In the genomic region with DNA sequence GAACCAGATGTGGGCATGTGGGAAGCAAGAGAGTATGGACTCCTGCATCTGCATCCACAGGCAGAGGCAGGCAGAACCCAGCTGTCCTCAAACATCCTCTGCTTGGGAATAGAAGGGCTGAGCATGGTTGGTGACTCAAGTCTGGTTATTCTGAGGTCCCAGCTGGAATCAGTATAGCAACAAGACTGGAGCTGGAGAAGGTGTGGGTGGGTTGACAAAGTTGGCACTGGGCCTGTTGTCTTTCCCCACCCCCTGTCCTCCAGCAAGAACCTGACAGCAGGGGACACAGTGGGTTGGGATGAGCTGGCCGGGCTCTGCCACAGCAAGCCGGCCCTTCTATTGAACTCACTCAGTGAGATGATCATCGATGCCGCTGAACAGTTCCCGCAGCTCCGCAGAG, we compare ENCODE assay signal across 19 mouse cellular contexts. TPM values are rescaled to one million over a fixed set of nuclear protein-coding genes. Genes with fewer than 3 reads are reported as not detected.
DNase-seq lines count a peak whose midpoint lies in the region; ATAC-seq and TF ChIP-seq lines count a peak whose summit lies in the region.
"Had no signal": no experiment of that assay in that cellular context is flagged by ENCODE, and none has a peak within 500 bp of the region (broad histone marks: within the 10 kb centered on the region; RNA-seq: fewer than 3 reads in every experiment).

No protein-coding gene starts in this region.

- no peak for TF ChIP-seq EP300 in lung, postnatal 0 days (IDR thresholded peaks at IDR 0.05)

- intact Hi-C loops in left cerebral cortex, postnatal 14 days (cut with DNase I): loop anchor here (2.0 to 5.0 kb wide), 2 partner anchors 30 to 57 kb away; partner anchors contain the start of genes 4930519P11Rik and Zfp341

- WGBS in forebrain, embryonic 14.5 days: 80% methylated on average over 6 of the region's 6 CpGs
- 84% methylated on average over 6 of the region's 6 CpGs for WGBS in forebrain, embryonic 13.5 days
- WGBS in lung, postnatal 0 days: 75% methylated on average over 6 of the region's 6 CpGs
- WGBS in heart, embryonic 10.5 days: 83% methylated on average over 6 of the region's 6 CpGs

- no peak overlapping the region for H3K4me3 ChIP-seq in forebrain, embryonic 14.5 days (ENCODE audit: low read depth, low read length)
- no peak overlapping the region for H3K4me3 ChIP-seq in forebrain, embryonic 13.5 days
- no peak overlapping the region for H3K4me3 ChIP-seq in lung, postnatal 0 days (ENCODE audit: low read depth, low read length)
- H3K4me3 ChIP-seq in heart, embryonic 10.5 days: no peak overlapping the region
- H3K4me3 ChIP-seq: hindbrain, embryonic 13.5 days; intestine, embryonic 15.5 days; midbrain, embryonic 12.5 days had no signal

- no peak for TF ChIP-seq CTCF in lung, postnatal 0 days (IDR thresholded peaks at IDR 0.05)

- no peak overlapping the region for H3K4me2 ChIP-seq in forebrain, embryonic 14.5 days (ENCODE audit: low read length)
- H3K4me2 ChIP-seq in forebrain, embryonic 13.5 days: no peak overlapping the region
- no peak overlapping the region for H3K4me2 ChIP-seq in lung, postnatal 0 days (replicated peaks; ENCODE audit: low read depth, low read length)
- H3K4me2 ChIP-seq: hindbrain, embryonic 13.5 days; intestine, embryonic 15.5 days; midbrain, embryonic 12.5 days had no signal

- peaks cover 28% of the 10 kb centered on the region for H3K4me1 ChIP-seq in forebrain, embryonic 14.5 days (ENCODE audit: control insufficient read depth, insufficient read depth, low read length)
- H3K4me1 ChIP-seq in forebrain, embryonic 13.5 days: peaks cover 54% of the 10 kb centered on the region
- peaks cover 10% of the 10 kb centered on the region; the same call in 1 of the 2 replicates for H3K4me1 ChIP-seq in lung, postnatal 0 days (ENCODE audit: insufficient read depth, low read depth, low read length)
- peaks cover 41% of the 10 kb centered on the region for H3K4me1 ChIP-seq in heart, embryonic 10.5 days

- 0 out of 2 replicates have a peak, but pooled peaks cover 2% of the 10 kb centered on the region for H3K36me3 ChIP-seq in forebrain, embryonic 14.5 days (ENCODE audit: control insufficient read depth, insufficient read depth, low read length)
- H3K36me3 ChIP-seq in forebrain, embryonic 13.5 days (ENCODE audit: poor library complexity, severe bottlenecking): peaks cover 6% of the 10 kb centered on the region
- no peaks in the 10 kb centered on the region for H3K36me3 ChIP-seq in lung, postnatal 0 days (ENCODE audit: insufficient read depth, low read length)
- H3K36me3 ChIP-seq in heart, embryonic 10.5 days: peaks cover 5% of the 10 kb centered on the region; the same call in 1 of the 2 replicates
- H3K36me3 ChIP-seq: hindbrain, embryonic 13.5 days; intestine, embryonic 15.5 days had no signal

- H3K9me3 ChIP-seq in forebrain, embryonic 14.5 days (replicated peaks; ENCODE audit: control insufficient read depth, low read length): no peaks in the 10 kb centered on the region
- H3K9me3 ChIP-seq in forebrain, embryonic 13.5 days (replicated peaks): no peaks in the 10 kb centered on the region
- H3K9me3 ChIP-seq in lung, postnatal 0 days (ENCODE audit: low read length): no peaks in the 10 kb centered on the region
- H3K9me3 ChIP-seq in heart, embryonic 10.5 days: no peaks in the 10 kb centered on the region
- H3K9me3 ChIP-seq: hindbrain, embryonic 13.5 days; intestine, embryonic 15.5 days; midbrain, embryonic 12.5 days had no signal

- H3K9ac ChIP-seq in forebrain, embryonic 14.5 days (ENCODE audit: low read length): no peak overlapping the region
- H3K9ac ChIP-seq in forebrain, embryonic 13.5 days: no peak overlapping the region
- H3K9ac ChIP-seq in lung, postnatal 0 days (replicated peaks; ENCODE audit: low read depth): no peak overlapping the region
- H3K9ac ChIP-seq: hindbrain, embryonic 13.5 days; intestine, embryonic 15.5 days; liver, postnatal 0 days; midbrain, embryonic 12.5 days had no signal

- no peaks in the 10 kb centered on the region for H3K27me3 ChIP-seq in forebrain, embryonic 14.5 days (replicated peaks; ENCODE audit: control insufficient read depth, insufficient read depth, low read length)
- peaks cover 23% of the 10 kb centered on the region for H3K27me3 ChIP-seq in forebrain, embryonic 13.5 days
- no peaks in the 10 kb centered on the region for H3K27me3 ChIP-seq in lung, postnatal 0 days (replicated peaks; ENCODE audit: insufficient read depth, low read length)
- peaks cover 73% of the 10 kb centered on the region for H3K27me3 ChIP-seq in heart, embryonic 10.5 days (ENCODE audit: insufficient read depth, poor library complexity, severe bottlenecking)

- ATAC-seq in forebrain, embryonic 14.5 days: no peak
- no peak for ATAC-seq in forebrain, embryonic 13.5 days
- ATAC-seq in lung, postnatal 0 days: 0 out of 2 replicates have a peak, but pooled peaks have one; percentile 1
- ATAC-seq: intestine, embryonic 15.5 days; liver, postnatal 0 days had no signal

- peak overlapping the region; percentile 5; the same call in 1 of the 2 replicates for H3K27ac ChIP-seq in forebrain, embryonic 14.5 days (ENCODE audit: low read depth, low read length)
- H3K27ac ChIP-seq in forebrain, embryonic 13.5 days: no peak overlapping the region
- H3K27ac ChIP-seq in lung, postnatal 0 days (ENCODE audit: low read length): no peak overlapping the region
- no peak overlapping the region for H3K27ac ChIP-seq in heart, embryonic 10.5 days
- H3K27ac ChIP-seq: hindbrain, embryonic 13.5 days; intestine, embryonic 15.5 days; midbrain, embryonic 12.5 days had no signal

- DNase-seq in forebrain, embryonic 14.5 days (ENCODE audit: low spot score): no peak
- peak; percentile 36 for DNase-seq in lung, postnatal 0 days (ENCODE audit: low spot score)
- no peak for DNase-seq in lung, postnatal 4 days
- DNase-seq in left cerebral cortex, postnatal 14 days (ENCODE audit: low spot score in 2 of 2): peak; percentile 64 to 88
- peak; percentile 91 for DNase-seq in telencephalon, adult 2 months (ENCODE audit: low read depth, low spot score)
- DNase-seq in heart, embryonic 10.5 days (ENCODE audit: low spot score): no peak
- DNase-seq: cerebellum, adult 2 months; embryo, embryonic 11 days; kidney, postnatal 10 days; liver, postnatal 0 days; lung, postnatal 36 days had no signal

RNA-seq across cellular contexts. Expression of gene Necab3, which starts 3.5 kb away (rescaled TPM):
- 19.8 and 23.6 TPM in 2 replicates for polyA plus RNA-seq in forebrain, embryonic 14.5 days (2014; fragmentation: Nextera tagmentation; extraction: Ambion mirVana)
- 19.8 and 25.4 TPM in 2 replicates for polyA plus RNA-seq in forebrain, embryonic 13.5 days (2015; fragmentation: Nextera tagmentation; extraction: Ambion mirVana)
- polyA plus RNA-seq in lung, postnatal 0 days (2015; fragmentation: Nextera tagmentation; extraction: Ambion mirVana): 0.81 and 1.4 TPM in 2 replicates
- total RNA-seq in left cerebral cortex, postnatal 14 days (2021): 100 to 1,000 TPM in 1 of 2 experiments, 10 to 100 TPM in 1; 90.6 to 113 TPM
- 0.94 and 1.6 TPM in 2 replicates for polyA plus RNA-seq in heart, embryonic 10.5 days (2016; fragmentation: Nextera tagmentation; extraction: Ambion mirVana)

RNA-seq across cellular contexts. Expression of gene Actl10, which starts 3.7 kb away (rescaled TPM):
- polyA plus RNA-seq in forebrain, embryonic 14.5 days (2014; fragmentation: Nextera tagmentation; extraction: Ambion mirVana): 0.15 and 0.19 TPM in 2 replicates
- 0.49 and 0.68 TPM in 2 replicates for polyA plus RNA-seq in forebrain, embryonic 13.5 days (2015; fragmentation: Nextera tagmentation; extraction: Ambion mirVana)
- not detected in 2 replicates for polyA plus RNA-seq in lung, postnatal 0 days (2015; fragmentation: Nextera tagmentation; extraction: Ambion mirVana)
- total RNA-seq in left cerebral cortex, postnatal 14 days (2021): not detected
- polyA plus RNA-seq in heart, embryonic 10.5 days (2016; fragmentation: Nextera tagmentation; extraction: Ambion mirVana): 0.31 and 0.43 TPM in 2 replicates
- total RNA-seq: granulocyte monocyte progenitor cell, adult 5-6 weeks; layer of hippocampus, postnatal 25 days had no signal
- polyA plus RNA-seq: heart, postnatal 0 days; urinary bladder, adult 2 months had no signal

RNA-seq across cellular contexts. Expression of gene 1700003F12Rik, which starts 8.3 kb away (rescaled TPM):
- 1.2 TPM in 2 replicates for polyA plus RNA-seq in forebrain, embryonic 14.5 days (2014; fragmentation: Nextera tagmentation; extraction: Ambion mirVana)
- 1.4 TPM in 2 replicates for polyA plus RNA-seq in forebrain, embryonic 13.5 days (2015; fragmentation: Nextera tagmentation; extraction: Ambion mirVana)
- 0.89 and 1.3 TPM in 2 replicates for polyA plus RNA-seq in lung, postnatal 0 days (2015; fragmentation: Nextera tagmentation; extraction: Ambion mirVana)
- under 1 TPM in 1 of 2 experiments, not detected in 1; 0.68 TPM for total RNA-seq in left cerebral cortex, postnatal 14 days (2021)
- 1.2 and 1.5 TPM in 2 replicates for polyA plus RNA-seq in heart, embryonic 10.5 days (2016; fragmentation: Nextera tagmentation; extraction: Ambion mirVana)
- total RNA-seq: granulocyte monocyte progenitor cell, adult 5-6 weeks had no signal

RNA-seq across cellular contexts. Expression of gene E2f1, which starts 14.5 kb away (rescaled TPM):
- 3.5 and 5.0 TPM in 2 replicates for polyA plus RNA-seq in forebrain, embryonic 14.5 days (2014; fragmentation: Nextera tagmentation; extraction: Ambion mirVana)
- 20.8 and 22.8 TPM in 2 replicates for polyA plus RNA-seq in forebrain, embryonic 13.5 days (2015; fragmentation: Nextera tagmentation; extraction: Ambion mirVana)
- 5.4 and 7.5 TPM in 2 replicates for polyA plus RNA-seq in lung, postnatal 0 days (2015; fragmentation: Nextera tagmentation; extraction: Ambion mirVana)
- 10 to 100 TPM; 11.5 to 11.8 TPM for total RNA-seq in left cerebral cortex, postnatal 14 days (2021)
- 18.0 and 18.6 TPM in 2 replicates for polyA plus RNA-seq in heart, embryonic 10.5 days (2016; fragmentation: Nextera tagmentation; extraction: Ambion mirVana)

RNA-seq across cellular contexts. Expression of gene Pxmp4, which starts 48.3 kb away (rescaled TPM):
- 14.8 and 15.2 TPM in 2 replicates for polyA plus RNA-seq in forebrain, embryonic 14.5 days (2014; fragmentation: Nextera tagmentation; extraction: Ambion mirVana)
- 10.7 and 13.0 TPM in 2 replicates for polyA plus RNA-seq in forebrain, embryonic 13.5 days (2015; fragmentation: Nextera tagmentation; extraction: Ambion mirVana)
- 29.0 and 33.5 TPM in 2 replicates for polyA plus RNA-seq in lung, postnatal 0 days (2015; fragmentation: Nextera tagmentation; extraction: Ambion mirVana)
- total RNA-seq in left cerebral cortex, postnatal 14 days (2021): 10 to 100 TPM; 16.1 to 16.8 TPM
- polyA plus RNA-seq in heart, embryonic 10.5 days (2016; fragmentation: Nextera tagmentation; extraction: Ambion mirVana): 19.9 and 21.5 TPM in 2 replicates

Comparison
In these comparisons a context has a peak if more than half of its experiments do, and no peak if none do; other contexts are left out.
1. DNase-seq: peak in lung, postnatal 0 days (single experiment), left cerebral cortex, postnatal 14 days (2 of 2) and telencephalon, adult 2 months (single experiment); none in forebrain, embryonic 14.5 days (single experiment), lung, postnatal 4 days (0 of 2) and heart, embryonic 10.5 days (single experiment).